Mouse (Mus musculus): Measurements from ENCODE around the gene Rxra. TPM values are rescaled to one million over a fixed set of nuclear protein-coding genes. Genes with fewer than 3 reads are reported as not detected.

Gene Rxra
- polyA plus RNA-seq, 1 experiment from 2014 or later = 10.4 TPM

DNA sequence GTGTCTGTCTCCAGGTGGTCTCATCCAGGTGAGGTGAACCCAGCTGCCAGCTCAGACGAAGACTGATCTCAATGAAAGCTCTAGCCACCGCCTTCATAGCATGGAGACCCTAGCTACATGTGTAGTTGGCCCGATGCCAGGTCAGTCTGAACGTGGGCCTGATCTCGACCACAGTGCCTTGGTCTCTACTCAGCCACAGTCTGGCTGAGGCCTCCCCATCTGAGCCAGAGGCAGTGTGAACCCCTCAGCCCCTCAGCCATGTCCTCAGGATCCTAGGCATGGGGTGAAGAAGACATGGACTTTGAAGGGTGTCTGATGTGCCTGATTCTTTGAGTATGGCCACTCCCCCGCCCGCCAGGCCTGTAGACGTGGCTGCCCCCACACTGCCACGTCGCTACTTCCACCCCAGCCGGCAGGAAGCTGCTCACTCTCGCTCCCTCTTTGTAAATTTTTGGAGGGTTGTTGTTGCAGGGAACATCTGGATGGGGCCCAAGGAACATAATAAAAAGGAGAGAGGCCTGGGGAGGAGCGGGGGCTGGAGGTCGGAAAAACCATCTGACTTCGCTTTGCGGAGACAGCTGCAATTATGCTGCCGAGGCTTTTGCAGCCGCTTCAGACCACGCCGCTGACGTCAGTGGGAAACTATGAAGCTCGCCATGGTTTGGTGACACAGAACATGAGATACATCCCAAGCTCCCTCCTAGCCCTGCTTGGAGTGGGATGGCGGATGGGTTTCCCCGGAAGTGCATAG lies 97.9 kb downstream of the Rxra start:
- no peak overlapping the region for H3K4me3 ChIP-seq (replicated peaks)
- H3K4me2 ChIP-seq = peak overlapping the region; percentile 17; the same call in 1 of the 2 replicates
- peak; percentile 63 for ATAC-seq (replicated peaks; ENCODE audit: low FRiP score)
- no peaks in the 10 kb centered on the region for H3K36me3 ChIP-seq
- WGBS = 26% methylated on average over 24 of the region's 24 CpGs
- H3K27me3 ChIP-seq = peaks cover 3% of the 10 kb centered on the region; the same call in 1 of the 2 replicates
- peak overlapping the region; percentile 94 for H3K27ac ChIP-seq
- no peaks in the 10 kb centered on the region for H3K9me3 ChIP-seq (replicated peaks)
- H3K9ac ChIP-seq = no peak overlapping the region
- peaks cover 52% of the 10 kb centered on the region for H3K4me1 ChIP-seq

- Histone ChIP-seq H3K4me1 (peaks cover 50% of the 10 kb centered on the region), H3K4me2 (0 out of 2 replicates have a peak overlapping the region, but pooled peaks have one; percentile 17), H3K4me3 (replicated peaks) (no peak overlapping the region), H3K9me3 (replicated peaks) (no peaks in the 10 kb centered on the region), H3K36me3 (no peaks in the 10 kb centered on the region), H3K27me3 (no peaks in the 10 kb centered on the region), H3K27ac (peak overlapping the region; percentile 94), H3K9ac (no peak overlapping the region)
- no peak for ATAC-seq (replicated peaks; ENCODE audit: low FRiP score)
- 86% methylated on average over 10 of the region's 10 CpGs for WGBS
These were observed 98.8 kb downstream of the Rxra start for GRCm38 (mm10) chr2:27775006-27775405.

DNA sequence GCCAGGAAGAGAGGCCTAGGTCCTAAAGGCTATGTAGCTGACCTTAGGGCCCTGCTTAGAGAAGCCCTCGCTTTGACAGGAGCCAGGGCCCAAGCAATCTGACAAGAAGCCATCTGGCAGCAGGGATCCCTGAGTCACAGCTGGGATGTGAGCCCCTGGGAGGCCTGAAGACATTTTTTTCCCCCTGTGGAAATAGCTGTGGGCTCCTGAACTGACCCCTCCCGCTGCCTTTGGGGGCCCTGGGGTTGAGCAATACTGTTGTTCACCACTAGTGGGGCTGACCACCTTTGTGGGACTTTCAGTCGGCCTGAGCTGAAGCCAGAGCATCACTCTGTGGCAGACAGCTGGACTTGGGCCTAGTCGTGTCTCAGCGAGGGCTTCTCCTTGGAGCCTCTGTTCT lies 99.4 kb downstream of the Rxra start:
- peaks cover 50% of the 10 kb centered on the region for H3K4me1 ChIP-seq
- no peaks in the 10 kb centered on the region for H3K27me3 ChIP-seq
- H3K9ac ChIP-seq = no peak overlapping the region
- H3K4me3 ChIP-seq (replicated peaks) = no peak overlapping the region
- WGBS = 46% methylated on average over 5 of the region's 5 CpGs
- no peak for ATAC-seq (replicated peaks; ENCODE audit: low FRiP score)
- H3K36me3 ChIP-seq = no peaks in the 10 kb centered on the region
- H3K4me2 ChIP-seq = no peak overlapping the region
- H3K9me3 ChIP-seq (replicated peaks) = no peaks in the 10 kb centered on the region
- peak overlapping the region; percentile 94 for H3K27ac ChIP-seq

GRCm38 (mm10) chr2:27777756-27778155 lies 101.5 kb downstream of the Rxra start:
- ATAC-seq (replicated peaks; ENCODE audit: low FRiP score) = no peak
- 81% methylated on average over 2 of the region's 2 CpGs for WGBS
- no peak overlapping the region for H3K9ac ChIP-seq
- no peak overlapping the region for H3K4me2 ChIP-seq
- H3K4me1 ChIP-seq = peaks cover 38% of the 10 kb centered on the region
- H3K9me3 ChIP-seq (replicated peaks) = no peaks in the 10 kb centered on the region
- H3K27me3 ChIP-seq = no peaks in the 10 kb centered on the region
- H3K27ac ChIP-seq = no peak overlapping the region
- no peaks in the 10 kb centered on the region for H3K36me3 ChIP-seq
- H3K4me3 ChIP-seq (replicated peaks) = no peak overlapping the region

DNA sequence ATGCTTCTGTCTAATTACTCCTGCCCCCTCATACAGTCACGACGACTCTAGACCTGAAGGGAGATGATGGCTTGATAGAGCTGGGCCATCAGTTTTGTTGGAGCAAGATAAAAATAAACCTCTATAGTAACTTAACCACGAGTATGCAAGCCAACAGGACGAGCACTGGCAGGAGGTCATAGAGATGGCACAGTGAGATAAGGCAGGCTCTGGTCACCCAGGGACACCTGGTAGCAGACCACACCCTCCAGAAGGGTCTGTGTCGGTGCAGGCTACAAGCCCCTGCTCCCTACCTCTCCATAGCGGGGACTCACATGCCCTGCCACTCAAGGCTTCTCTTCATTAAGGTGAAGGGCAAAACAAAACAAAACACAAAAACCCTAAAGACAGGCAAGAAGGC lies 102.0 kb downstream of the Rxra start:
- 55% methylated on average over 6 of the region's 6 CpGs for WGBS
- no peak overlapping the region for H3K4me3 ChIP-seq (replicated peaks)
- no peak overlapping the region for H3K4me2 ChIP-seq
- no peaks in the 10 kb centered on the region for H3K36me3 ChIP-seq
- H3K4me1 ChIP-seq = peaks cover 33% of the 10 kb centered on the region
- no peak overlapping the region for H3K27ac ChIP-seq
- no peak for ATAC-seq (replicated peaks; ENCODE audit: low FRiP score)
- no peaks in the 10 kb centered on the region for H3K27me3 ChIP-seq
- no peaks in the 10 kb centered on the region for H3K9me3 ChIP-seq (replicated peaks)
- H3K9ac ChIP-seq = no peak overlapping the region

DNA sequence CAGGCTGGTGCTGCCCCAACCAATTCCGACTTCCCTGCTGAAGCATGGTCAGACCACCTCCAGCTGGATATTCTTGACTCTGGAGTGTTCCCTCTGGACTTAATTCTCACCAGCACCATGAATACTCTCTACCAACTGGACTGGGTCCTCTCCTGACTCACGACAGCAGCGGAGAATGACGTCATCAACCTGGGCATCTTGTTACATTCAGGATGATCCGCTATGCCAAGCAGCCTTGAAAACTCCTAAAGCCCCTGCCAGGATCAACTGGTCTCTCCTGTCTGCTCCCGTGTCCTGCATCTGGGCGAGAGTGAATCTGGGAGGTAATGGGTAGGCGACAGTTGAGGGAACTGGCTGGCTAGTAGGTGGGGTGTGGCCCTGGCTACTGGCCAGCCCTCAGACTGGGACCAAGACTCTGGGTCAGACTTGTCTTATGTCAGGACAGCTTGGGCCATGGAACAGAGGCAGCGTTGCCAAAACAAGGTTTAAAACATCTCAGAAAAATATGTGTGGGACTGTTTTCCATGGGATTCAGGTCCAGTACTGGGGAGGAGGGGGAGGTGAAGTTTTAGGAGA lies 103.1 kb downstream of the Rxra start:
- Histone ChIP-seq H3K4me1 (peaks cover 22% of the 10 kb centered on the region), H3K4me3 (replicated peaks) (no peak overlapping the region), H3K9me3 (replicated peaks) (no peaks in the 10 kb centered on the region), H3K4me2 (no peak overlapping the region), H3K27ac (no peak overlapping the region), H3K36me3 (no peaks in the 10 kb centered on the region), H3K9ac (no peak overlapping the region), H3K27me3 (no peaks in the 10 kb centered on the region)
- 76% methylated on average over 9 of the region's 9 CpGs for WGBS
- no peak for ATAC-seq (replicated peaks; ENCODE audit: low FRiP score)

DNA sequence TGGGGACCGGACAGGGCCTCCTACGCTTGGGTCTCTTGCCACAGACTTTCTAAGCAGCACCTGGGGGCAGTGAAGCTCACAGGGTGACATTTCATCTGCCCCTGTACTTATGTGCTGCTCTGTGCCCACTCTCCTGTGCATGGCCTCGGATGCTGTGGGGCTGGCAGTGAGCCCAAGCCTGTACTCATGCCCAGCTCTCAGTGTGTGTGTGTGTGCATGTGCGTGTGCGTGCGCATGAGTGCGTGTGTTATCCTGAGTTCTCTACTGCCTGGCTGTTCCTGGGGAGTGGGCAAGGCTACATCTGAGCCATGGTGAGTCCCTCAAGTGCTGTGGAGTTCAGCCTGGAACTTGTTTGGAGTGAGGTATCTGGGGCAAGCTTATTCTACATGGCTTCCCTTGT lies 103.9 kb downstream of the Rxra start:
- H3K9me3 ChIP-seq (replicated peaks) = no peaks in the 10 kb centered on the region
- H3K4me1 ChIP-seq = peaks cover 14% of the 10 kb centered on the region; the same call in 1 of the 2 replicates
- WGBS = 89% methylated on average over 7 of the region's 7 CpGs
- H3K36me3 ChIP-seq = no peaks in the 10 kb centered on the region
- no peaks in the 10 kb centered on the region for H3K27me3 ChIP-seq
- no peak overlapping the region for H3K27ac ChIP-seq
- H3K4me3 ChIP-seq (replicated peaks) = no peak overlapping the region
- H3K4me2 ChIP-seq = no peak overlapping the region
- no peak for ATAC-seq (replicated peaks; ENCODE audit: low FRiP score)
- H3K9ac ChIP-seq = no peak overlapping the region

DNA sequence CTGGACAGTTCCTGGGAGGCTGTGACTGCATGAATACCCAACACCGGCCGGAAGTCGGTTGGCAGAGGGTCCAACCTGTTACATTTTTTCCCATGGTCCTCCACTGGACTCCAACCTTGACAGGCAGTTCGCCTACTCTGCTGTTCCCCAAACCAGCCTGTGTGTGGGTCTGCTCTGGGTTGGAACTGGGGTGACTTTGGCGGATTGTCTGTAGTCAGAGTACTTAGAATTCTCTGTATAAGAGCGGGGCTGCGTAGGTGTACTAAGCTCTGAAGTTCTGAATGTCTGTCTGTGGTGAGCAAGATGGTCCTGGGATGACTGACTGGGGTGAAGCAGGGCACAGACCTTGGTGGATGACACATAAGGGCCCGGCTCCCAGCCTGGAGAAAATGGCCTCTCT lies 109.1 kb downstream of the Rxra start:
- no peak overlapping the region for H3K4me2 ChIP-seq
- no peak overlapping the region for H3K27ac ChIP-seq
- no peaks in the 10 kb centered on the region for H3K4me1 ChIP-seq
- H3K9ac ChIP-seq = no peak overlapping the region
- no peak overlapping the region for H3K4me3 ChIP-seq (replicated peaks)
- 88% methylated on average over 8 of the region's 8 CpGs for WGBS
- no peaks in the 10 kb centered on the region for H3K27me3 ChIP-seq
- ATAC-seq (replicated peaks; ENCODE audit: low FRiP score) = no peak
- H3K36me3 ChIP-seq = no peaks in the 10 kb centered on the region
- no peaks in the 10 kb centered on the region for H3K9me3 ChIP-seq (replicated peaks)

GRCm38 (mm10) chr2:27785973-27786417 lies 109.8 kb downstream of the Rxra start:
- no peak overlapping the region for H3K4me2 ChIP-seq
- H3K27me3 ChIP-seq = no peaks in the 10 kb centered on the region
- no peaks in the 10 kb centered on the region for H3K36me3 ChIP-seq
- no peak overlapping the region for H3K4me3 ChIP-seq (replicated peaks)
- no peak for ATAC-seq (replicated peaks; ENCODE audit: low FRiP score)
- H3K27ac ChIP-seq = no peak overlapping the region
- H3K9ac ChIP-seq = no peak overlapping the region
- no peaks in the 10 kb centered on the region for H3K9me3 ChIP-seq (replicated peaks)
- WGBS = 83% methylated on average over 6 of the region's 6 CpGs
- no peaks in the 10 kb centered on the region for H3K4me1 ChIP-seq

DNA sequence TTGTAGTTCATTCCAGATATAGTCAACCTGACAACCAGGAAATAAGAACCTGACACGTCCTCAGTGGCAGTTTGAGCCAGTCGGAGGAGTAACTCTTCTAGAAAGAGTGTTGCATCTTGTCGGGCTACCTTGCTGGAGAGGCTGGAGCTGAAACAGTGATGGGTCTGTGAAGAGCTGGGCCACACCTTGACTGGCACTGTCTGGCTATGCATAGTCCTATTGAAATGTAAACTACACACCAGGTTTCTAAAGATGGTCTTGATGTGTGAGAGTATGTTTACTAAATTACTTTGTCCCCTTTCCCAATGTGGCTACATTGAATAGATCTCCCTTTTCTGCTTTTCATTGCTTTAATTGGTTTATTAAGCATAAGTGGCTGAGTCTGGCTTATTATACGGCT lies 115.3 kb downstream of the Rxra start:
- 85% methylated on average over 4 of the region's 4 CpGs for WGBS
- Histone ChIP-seq H3K9me3 (replicated peaks) (no peaks in the 10 kb centered on the region), H3K9ac (no peak overlapping the region), H3K27me3 (no peaks in the 10 kb centered on the region), H3K4me1 (no peaks in the 10 kb centered on the region), H3K36me3 (no peaks in the 10 kb centered on the region), H3K4me3 (replicated peaks) (no peak overlapping the region), H3K4me2 (no peak overlapping the region), H3K27ac (no peak overlapping the region)
- ATAC-seq (replicated peaks; ENCODE audit: low FRiP score) = no peak

GRCm38 (mm10) chr2:27799018-27799417 lies 122.8 kb downstream of the Rxra start:
- peaks cover 11% of the 10 kb centered on the region; the same call in 1 of the 2 replicates for H3K4me1 ChIP-seq
- no peak for ATAC-seq (replicated peaks; ENCODE audit: low FRiP score)
- no peak overlapping the region for H3K4me2 ChIP-seq
- no peak overlapping the region for H3K9ac ChIP-seq
- WGBS = 66% methylated on average over 4 of the region's 4 CpGs
- H3K4me3 ChIP-seq (replicated peaks) = no peak overlapping the region
- peak overlapping the region; percentile 41; the same call in 1 of the 2 replicates for H3K27ac ChIP-seq
- no peaks in the 10 kb centered on the region for H3K9me3 ChIP-seq (replicated peaks)
- no peaks in the 10 kb centered on the region for H3K27me3 ChIP-seq
- no peaks in the 10 kb centered on the region for H3K36me3 ChIP-seq

GRCm38 (mm10) chr2:27801041-27801440 lies 124.8 kb downstream of the Rxra start:
- Histone ChIP-seq H3K4me3 (replicated peaks) (no peak overlapping the region), H3K4me2 (no peak overlapping the region), H3K9me3 (replicated peaks) (no peaks in the 10 kb centered on the region), H3K9ac (no peak overlapping the region), H3K36me3 (no peaks in the 10 kb centered on the region), H3K27ac (no peak overlapping the region), H3K27me3 (no peaks in the 10 kb centered on the region), H3K4me1 (peaks cover 11% of the 10 kb centered on the region; the same call in 1 of the 2 replicates)
- no peak for ATAC-seq (replicated peaks; ENCODE audit: low FRiP score)
- WGBS = 86% methylated on average over 2 of the region's 2 CpGs
